Mouse (Mus musculus) intestine, embryonic 14.5 days (tissue): ENCODE measurements around the gene Cfap69. TPM values are rescaled to one million over a fixed set of nuclear protein-coding genes. Genes with fewer than 3 reads are reported as not detected.
A peak's percentile ranks its signal among the peaks of the same experiment; 100 is the strongest.

ENCODE experiments used
- ATAC-seq: fragments of 200-750 bp; cut with Nextera tagmentation; replicated peaks from 2 replicates; pipeline ENCODE4 v1.8.0; 2017; ENCODE audit warnings: low read depth, moderate number of reproducible peaks, moderate TSS enrichment, moderate library complexity; ENCODE audit not compliant: low FRiP score, low TSS enrichment
- DNase-seq: peaks from one replicate; pipeline ENCODE4 v3.0.0-alpha.2; 2018; ENCODE audit warnings: low spot score
- H3K27ac ChIP-seq: fragments of 300-500 bp; sonication (generic); 2 replicates; pipeline ENCODE4 v1.5.1; 2014; ENCODE audit warnings: low read depth, mild to moderate bottlenecking, control low read depth
- H3K27me3 ChIP-seq: fragments of 300-500 bp; sonication (generic); replicated peaks from 2 replicates; pipeline ENCODE4 v1.6.1; 2014; ENCODE audit warnings: low read length, control low read depth; ENCODE audit not compliant: control insufficient read depth, insufficient read depth
- H3K36me3 ChIP-seq: fragments of 300-500 bp; sonication (generic); 2 replicates; pipeline ENCODE4 v1.6.1; 2014; ENCODE audit warnings: low read length, control low read depth; ENCODE audit not compliant: control insufficient read depth, insufficient read depth
- H3K4me1 ChIP-seq: fragments of 300-500 bp; sonication (generic); replicated peaks from 2 replicates; pipeline ENCODE4 v1.6.1; 2014; ENCODE audit warnings: low read length, control low read depth, mixed read lengths; ENCODE audit not compliant: control insufficient read depth, insufficient read depth
- H3K4me2 ChIP-seq: fragments of 300-500 bp; sonication (generic); 2 replicates; pipeline ENCODE4 v1.6.1; 2014; ENCODE audit warnings: low read length
- H3K4me3 ChIP-seq: fragments of 300-500 bp; sonication (generic); 2 replicates; pipeline ENCODE4 v1.5.1; 2014; ENCODE audit warnings: low read depth, low read length, control low read depth, mixed read lengths
- H3K9ac ChIP-seq: fragments of 300-500 bp; sonication (generic); 2 replicates; pipeline ENCODE4 v1.6.1; 2014; ENCODE audit warnings: mild to moderate bottlenecking, low read length
- H3K9me3 ChIP-seq: fragments of 300-500 bp; sonication (generic); 2 replicates; pipeline ENCODE4 v1.6.1; 2016; ENCODE audit warnings: low read length, control low read depth; ENCODE audit not compliant: control insufficient read depth
- WGBS: fragments of 180-500 bp; shearing (Covaris S2); extraction: QIAGEN DNeasy Blood & Tissue Kit; methylation state at CpG from one replicate; pipeline ENCODE4 v1.1.7; 2014; 5-methylcytosine and 5-hydroxymethylcytosine counted together
- polyA plus RNA-seq: library from polyadenylated mRNA; unstranded; fragments of >200 nt; fragmentation: Nextera tagmentation; extraction: Ambion mirVana; gene quantifications from 2 replicates; pipeline ENCODE4 v1.2.1, GENCODE M21; 2014

Cfap69 gene
- polyA plus RNA-seq, 1 experiment from 2014 or later = 3.9 TPM

DNA sequence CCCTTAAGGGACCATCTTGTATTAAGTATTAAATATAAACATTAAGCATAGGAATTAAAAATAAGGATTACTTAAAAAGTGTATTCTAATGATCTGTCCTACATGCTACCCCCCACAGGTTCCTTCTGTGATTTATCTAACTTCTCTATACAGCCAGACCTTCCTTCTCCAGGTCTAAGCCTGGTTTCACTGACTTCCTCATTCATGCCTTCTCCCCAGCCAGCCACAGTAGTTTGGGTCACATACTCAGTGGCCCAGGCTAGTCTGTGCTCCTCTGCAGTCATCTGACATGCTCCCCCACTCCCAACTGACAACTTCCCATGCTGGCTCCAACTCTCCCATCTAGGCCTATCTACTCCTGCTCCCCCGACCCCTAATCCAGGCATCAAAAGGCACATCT is 112.9 kb downstream of the Cfap69 start:
- 100% methylated on average over 1 of the region's 1 CpGs for WGBS
- Histone ChIP-seq H3K27ac (no peak overlapping the region), H3K9ac (no peak overlapping the region), H3K9me3 (no peaks in the 10 kb centered on the region), H3K4me2 (no peak overlapping the region), H3K4me3 (no peak overlapping the region), H3K36me3 (peaks cover 60% of the 10 kb centered on the region), H3K27me3 (no peaks in the 10 kb centered on the region), H3K4me1 (no peaks in the 10 kb centered on the region)
- DNase-seq (no peak), ATAC-seq (no peak)

DNA sequence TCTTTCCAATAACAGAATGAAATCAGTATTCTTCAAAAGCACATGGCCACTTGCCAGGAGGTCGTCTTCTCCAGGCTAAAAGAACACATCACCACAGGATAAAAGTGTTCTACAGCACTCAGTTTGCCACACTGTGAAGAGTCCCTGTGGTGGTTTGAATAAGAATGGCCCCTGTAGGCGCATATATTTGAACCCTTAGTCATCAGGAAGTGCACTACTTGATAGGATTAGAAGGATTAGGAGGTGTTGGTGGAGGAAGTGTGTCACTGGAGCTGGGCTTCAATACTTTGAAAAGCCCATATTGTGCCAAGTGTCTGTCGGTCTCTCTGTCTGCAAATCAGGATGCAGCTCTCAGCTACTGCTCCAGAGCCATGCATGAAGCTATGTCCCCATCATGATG is 123.7 kb downstream of the Cfap69 start:
- no peak overlapping the region for H3K4me3 ChIP-seq
- ATAC-seq (no peak), DNase-seq (no peak)
- peaks cover 54% of the 10 kb centered on the region for H3K36me3 ChIP-seq
- 68% methylated on average over 3 of the region's 3 CpGs for WGBS
- H3K9ac ChIP-seq = no peak overlapping the region
- H3K27me3 ChIP-seq = no peaks in the 10 kb centered on the region
- no peak overlapping the region for H3K27ac ChIP-seq
- H3K4me2 ChIP-seq = no peak overlapping the region
- no peaks in the 10 kb centered on the region for H3K4me1 ChIP-seq
- no peaks in the 10 kb centered on the region for H3K9me3 ChIP-seq

DNA sequence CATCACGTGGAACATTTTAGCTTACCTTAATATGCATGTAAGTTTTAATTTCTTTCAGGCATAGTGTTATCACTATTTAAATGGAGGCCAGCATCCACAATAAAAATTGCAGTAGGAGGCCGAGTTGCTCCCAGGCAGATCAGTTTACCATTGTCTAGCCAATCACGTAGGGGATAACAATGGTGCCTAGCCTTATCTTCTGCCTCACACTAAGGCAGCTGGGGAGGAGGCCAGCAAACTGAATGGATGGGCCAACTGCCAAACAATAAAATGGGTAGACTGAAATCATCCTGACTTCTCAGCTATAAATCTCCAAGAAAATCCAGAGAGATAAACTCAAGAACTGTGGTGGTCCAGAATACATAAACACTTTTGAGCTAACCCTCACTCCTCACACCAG is 124.3 kb downstream of the Cfap69 start:
- Histone ChIP-seq H3K4me1 (no peaks in the 10 kb centered on the region), H3K9me3 (no peaks in the 10 kb centered on the region), H3K36me3 (peaks cover 54% of the 10 kb centered on the region), H3K27me3 (no peaks in the 10 kb centered on the region), H3K4me2 (no peak overlapping the region), H3K27ac (no peak overlapping the region), H3K4me3 (no peak overlapping the region), H3K9ac (no peak overlapping the region)
- DNase-seq (no peak), ATAC-seq (no peak)
- WGBS = 79% methylated on average over 3 of the region's 3 CpGs

DNA sequence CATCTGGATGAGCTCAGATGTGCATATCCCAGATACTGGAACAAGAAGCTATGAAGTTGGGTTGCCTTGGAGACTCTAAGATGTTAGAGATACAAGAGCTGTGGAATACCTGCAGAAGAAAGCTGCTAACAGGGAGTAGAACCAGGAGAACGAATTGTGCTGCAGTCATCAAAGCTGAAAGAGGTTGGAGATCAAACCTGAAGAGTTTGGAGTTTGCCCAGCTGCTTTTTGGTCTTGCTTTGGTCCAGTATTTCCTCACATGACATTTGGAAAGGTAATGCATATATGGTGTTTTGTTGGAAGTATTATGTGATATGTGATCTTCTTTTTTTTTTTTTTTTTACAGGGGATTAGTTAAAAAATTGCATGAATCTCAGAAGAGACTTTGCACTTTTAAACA is 127.9 kb downstream of the Cfap69 start:
- no peaks in the 10 kb centered on the region for H3K27me3 ChIP-seq
- DNase-seq (no peak), ATAC-seq (no peak)
- no peaks in the 10 kb centered on the region for H3K4me1 ChIP-seq
- no peak overlapping the region for H3K9ac ChIP-seq
- no peak overlapping the region for H3K27ac ChIP-seq
- 89% methylated on average over 1 of the region's 1 CpGs for WGBS
- H3K9me3 ChIP-seq = no peaks in the 10 kb centered on the region
- H3K4me2 ChIP-seq = no peak overlapping the region
- peaks cover 21% of the 10 kb centered on the region for H3K36me3 ChIP-seq
- no peak overlapping the region for H3K4me3 ChIP-seq

DNA sequence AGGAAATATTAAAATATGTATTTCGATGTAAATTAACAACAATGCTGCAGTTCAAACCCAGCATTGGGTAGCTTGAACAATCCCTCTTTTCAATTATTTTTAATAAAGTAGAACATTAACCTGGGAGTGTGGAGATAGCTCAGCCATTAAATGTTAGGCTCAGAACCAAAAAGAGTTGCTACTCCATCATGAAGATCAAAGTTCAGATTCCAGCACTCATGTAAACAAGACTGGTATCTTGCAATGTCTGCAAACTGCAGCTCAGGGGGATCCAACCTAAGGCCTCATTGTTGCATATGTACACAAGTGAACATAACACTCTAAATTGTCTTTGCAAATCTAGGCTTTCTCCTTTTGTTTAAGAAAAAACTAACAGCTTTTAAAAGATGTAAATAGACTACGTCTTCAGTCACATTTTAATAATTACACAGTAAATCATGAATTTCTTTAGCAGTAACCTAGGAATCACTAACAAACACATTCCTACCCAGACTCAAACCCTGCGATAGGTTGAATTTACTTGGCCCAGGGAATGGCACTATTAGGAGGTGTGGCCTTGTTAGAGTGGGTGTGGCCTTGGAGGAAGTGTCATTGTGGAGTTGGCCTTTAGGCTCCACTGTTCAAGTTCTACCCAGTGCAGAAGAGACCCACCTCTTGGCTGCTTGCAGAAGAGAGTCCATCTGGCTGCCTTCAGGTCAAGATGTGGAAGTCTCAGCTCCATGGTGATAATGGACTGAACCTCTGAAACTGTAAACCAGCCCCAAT is 130.2 kb downstream of the Cfap69 start:
- Histone ChIP-seq H3K9ac (no peak overlapping the region), H3K9me3 (no peaks in the 10 kb centered on the region), H3K36me3 (peaks cover 9% of the 10 kb centered on the region), H3K27ac (no peak overlapping the region), H3K27me3 (no peaks in the 10 kb centered on the region), H3K4me3 (no peak overlapping the region), H3K4me2 (no peak overlapping the region), H3K4me1 (no peaks in the 10 kb centered on the region)
- WGBS = 64% methylated on average over 3 of the region's 3 CpGs
- DNase-seq (no peak), ATAC-seq (peak; percentile 68; the same call in 1 of the 2 replicates)

Other genes with a start within 250 kb of the Cfap69 start
- 25.5 and 25.7 TPM in 2 replicates for gene Cdk14, start 243.9 kb downstream of the Cfap69 start, polyA plus RNA-seq
- gene 1700015F17Rik, start 185.1 kb downstream of the Cfap69 start, polyA plus RNA-seq = not detected in 2 replicates
- 23.0 and 25.2 TPM in 2 replicates for gene Cldn12, start 149.3 kb downstream of the Cfap69 start, polyA plus RNA-seq
- 35.9 and 37.3 TPM in 2 replicates for gene Gtpbp10, start 104.7 kb downstream of the Cfap69 start, polyA plus RNA-seq
- gene Gm8773, start 90.4 kb downstream of the Cfap69 start, polyA plus RNA-seq = 2.2 and 2.9 TPM in 2 replicates
- gene Steap2, start 30.3 kb upstream of the Cfap69 start, polyA plus RNA-seq = 8.2 and 8.3 TPM in 2 replicates
- 6.1 and 6.8 TPM in 2 replicates for gene Steap1, start 85.1 kb upstream of the Cfap69 start, polyA plus RNA-seq